Comparison of ENCODE assay signal across 20 mouse cellular contexts in genomic region chr2:93802947-93803346, GRCm38 (mm10). TPM values are rescaled to one million over a fixed set of nuclear protein-coding genes. Genes with fewer than 3 reads are reported as not detected.
DNase-seq lines count a peak whose midpoint lies in the region; ATAC-seq and TF ChIP-seq lines count a peak whose summit lies in the region.
"Had no signal": no experiment of that assay in that cellular context is flagged by ENCODE, and none has a peak within 500 bp of the region (broad histone marks: within the 10 kb centered on the region; RNA-seq: fewer than 3 reads in every experiment).

No protein-coding gene starts in this region.

- no peak overlapping the region for H3K4me3 ChIP-seq in G1E (ENCODE audit: low read depth, low read length)
- no peak overlapping the region for H3K4me3 ChIP-seq in lung, postnatal 0 days (ENCODE audit: low read depth, low read length)
- no peak overlapping the region for H3K4me3 ChIP-seq in stomach, postnatal 0 days (ENCODE audit: low read depth, low read length)
- H3K4me3 ChIP-seq: embryonic facial prominence, embryonic 10.5 days; embryonic facial prominence, embryonic 12.5 days; forebrain, embryonic 13.5 days; forebrain, embryonic 15.5 days had no signal

- H3K4me1 ChIP-seq in G1E (ENCODE audit: insufficient read depth, low read depth, low read length) = peaks cover 2% of the 10 kb centered on the region; the same call in 1 of the 2 replicates
- peaks cover under 1% of the 10 kb centered on the region; the same call in 1 of the 2 replicates for H3K4me1 ChIP-seq in lung, postnatal 0 days (ENCODE audit: insufficient read depth, low read depth, low read length)
- H3K4me1 ChIP-seq in stomach, postnatal 0 days (replicated peaks; ENCODE audit: control insufficient read depth, insufficient read depth) = no peaks in the 10 kb centered on the region
- H3K4me1 ChIP-seq: embryonic facial prominence, embryonic 12.5 days; forebrain, embryonic 13.5 days; forebrain, embryonic 15.5 days had no signal

- no peak overlapping the region for H3K9ac ChIP-seq in lung, postnatal 0 days (replicated peaks; ENCODE audit: low read depth)
- H3K9ac ChIP-seq in stomach, postnatal 0 days (ENCODE audit: low read length) = no peak overlapping the region
- H3K9ac ChIP-seq: embryonic facial prominence, embryonic 12.5 days; forebrain, embryonic 13.5 days; forebrain, embryonic 15.5 days; forebrain, postnatal 0 days had no signal

- TF ChIP-seq CTCF in G1E (IDR thresholded peaks at IDR 0.05; ENCODE audit: low read depth, low read length) = no peak
- no peak for TF ChIP-seq CTCF in lung, postnatal 0 days (IDR thresholded peaks at IDR 0.05)
- no peak for TF ChIP-seq CTCF in stomach, postnatal 0 days (IDR thresholded peaks at IDR 0.05; ENCODE audit: low read depth)

- H3K27ac ChIP-seq in lung, postnatal 0 days (ENCODE audit: low read length) = no peak overlapping the region
- H3K27ac ChIP-seq in stomach, postnatal 0 days (replicated peaks) = no peak overlapping the region
- H3K27ac ChIP-seq: embryonic facial prominence, embryonic 10.5 days; embryonic facial prominence, embryonic 12.5 days; forebrain, embryonic 13.5 days; forebrain, embryonic 15.5 days had no signal

- DNase-seq in 416B (ENCODE audit: low read depth) = peak; percentile 45
- DNase-seq in A20 (ENCODE audit: low read depth, low spot score) = peak; percentile 59
- DNase-seq in G1E (ENCODE audit: low spot score) = no peak
- DNase-seq in MEL-GATA-1-ER (ENCODE audit: extremely low read depth, low read depth) = peak; percentile 24
- DNase-seq in layer of hippocampus, adult 8-10 months (ENCODE audit: low spot score in 2 of 2) = no peak
- no peak for DNase-seq in lung, postnatal 0 days (ENCODE audit: low spot score)
- DNase-seq in stomach, postnatal 0 days (ENCODE audit: low spot score) = no peak
- DNase-seq: adrenal gland, adult 2 months; adrenal gland, postnatal 10 days; adrenal gland, postnatal 25 days; cerebellum, adult 11-12 months; cerebellum, adult 2 months; cerebellum, adult 9-10 months; cerebellum, postnatal 10 days; cerebellum, postnatal 25 days; forebrain, postnatal 0 days had no signal

- H3K9me3 ChIP-seq in G1E (replicated peaks) = no peaks in the 10 kb centered on the region
- H3K9me3 ChIP-seq in lung, postnatal 0 days (ENCODE audit: low read length) = no peaks in the 10 kb centered on the region
- H3K9me3 ChIP-seq in stomach, postnatal 0 days (ENCODE audit: control insufficient read depth, low read length) = no peaks in the 10 kb centered on the region
- H3K9me3 ChIP-seq: embryonic facial prominence, embryonic 10.5 days; embryonic facial prominence, embryonic 12.5 days; forebrain, embryonic 13.5 days; forebrain, embryonic 15.5 days had no signal

- TF ChIP-seq EP300 in lung, postnatal 0 days (IDR thresholded peaks at IDR 0.05) = no peak
- no peak for TF ChIP-seq EP300 in stomach, postnatal 0 days (optimal IDR thresholded peaks at IDR 0.05)

- 94% methylated on average over 2 of the region's 2 CpGs for WGBS in lung, postnatal 0 days
- WGBS in stomach, postnatal 0 days = 89% methylated on average over 2 of the region's 2 CpGs

- peaks cover 93% of the 10 kb centered on the region for H3K36me3 ChIP-seq in G1E (replicated peaks)
- peaks cover 26% of the 10 kb centered on the region; the same call in 1 of the 2 replicates for H3K36me3 ChIP-seq in lung, postnatal 0 days (ENCODE audit: insufficient read depth, low read length)
- peaks cover 11% of the 10 kb centered on the region; the same call in 1 of the 2 replicates for H3K36me3 ChIP-seq in stomach, postnatal 0 days (ENCODE audit: control insufficient read depth, insufficient read depth, low read length)

- ATAC-seq in G1E (ENCODE audit: extremely low read depth, insufficient number of reproducible peaks, low FRiP score, poor library complexity, severe bottlenecking) = peak; percentile 40; the same call in 1 of the 2 replicates
- no peak for ATAC-seq in lung, postnatal 0 days
- ATAC-seq in stomach, postnatal 0 days (ENCODE audit: low FRiP score, low TSS enrichment) = no peak
- ATAC-seq: forebrain, embryonic 13.5 days; forebrain, embryonic 15.5 days; forebrain, postnatal 0 days had no signal

- no peaks in the 10 kb centered on the region for H3K27me3 ChIP-seq in G1E (ENCODE audit: insufficient read depth, low read length)
- no peaks in the 10 kb centered on the region for H3K27me3 ChIP-seq in lung, postnatal 0 days (replicated peaks; ENCODE audit: insufficient read depth, low read length)
- H3K27me3 ChIP-seq in stomach, postnatal 0 days (ENCODE audit: control insufficient read depth, insufficient read depth, low read length) = no peaks in the 10 kb centered on the region
- H3K27me3 ChIP-seq: embryonic facial prominence, embryonic 12.5 days; forebrain, embryonic 13.5 days; forebrain, embryonic 15.5 days had no signal

- no peak overlapping the region for H3K4me2 ChIP-seq in lung, postnatal 0 days (replicated peaks; ENCODE audit: low read depth, low read length)
- H3K4me2 ChIP-seq in stomach, postnatal 0 days (replicated peaks; ENCODE audit: low read depth) = no peak overlapping the region
- H3K4me2 ChIP-seq: embryonic facial prominence, embryonic 12.5 days; forebrain, embryonic 13.5 days; forebrain, embryonic 15.5 days had no signal

RNA-seq across cellular contexts. Expression of gene Ext2, which starts 19.4 kb away (rescaled TPM):
- total RNA-seq in G1E (2014; fragmentation: Nextera tagmentation) (42.6 and 56.3 TPM in 2 replicates), G1E (2017) (19.3 and 22.9 TPM in 2 replicates)
- polyA plus RNA-seq in G1E (2012) = 25.0 and 29.9 TPM in 2 replicates
- total RNA-seq in layer of hippocampus, adult 8-10 months (2022) = 10 to 100 TPM; 46.2 to 62.6 (median 57.5) TPM
- polyA plus RNA-seq in lung, postnatal 0 days (2015; fragmentation: Nextera tagmentation; extraction: Ambion mirVana) = 69.6 and 76.6 TPM in 2 replicates
- 51.0 and 51.2 TPM in 2 replicates for polyA plus RNA-seq in stomach, postnatal 0 days (2015; fragmentation: Nextera tagmentation; extraction: Ambion mirVana)

RNA-seq across cellular contexts. Expression of gene Accs, which starts 46.8 kb away (rescaled TPM):
- total RNA-seq in G1E (2014; fragmentation: Nextera tagmentation) = 3.0 and 8.9 TPM in 2 replicates
- total RNA-seq in G1E (2017) = 3.6 and 7.3 TPM in 2 replicates
- 2.3 and 2.9 TPM in 2 replicates for polyA plus RNA-seq in G1E (2012)
- 1 to 10 TPM; 2.0 to 8.8 (median 4.3) TPM for total RNA-seq in layer of hippocampus, adult 8-10 months (2022)
- 5.7 and 6.0 TPM in 2 replicates for polyA plus RNA-seq in lung, postnatal 0 days (2015; fragmentation: Nextera tagmentation; extraction: Ambion mirVana)
- polyA plus RNA-seq in stomach, postnatal 0 days (2015; fragmentation: Nextera tagmentation; extraction: Ambion mirVana) = 4.7 and 5.0 TPM in 2 replicates

Comparison
In these comparisons a context has a peak if more than half of its experiments do, and no peak if none do; other contexts are left out.
1. DNase-seq: peak in 416B (single experiment), A20 (single experiment) and MEL-GATA-1-ER (single experiment); none in G1E (single experiment), layer of hippocampus, adult 8-10 months (0 of 2), lung, postnatal 0 days (single experiment) and stomach, postnatal 0 days (single experiment).